Mouse (Mus musculus): ENCODE measurements at regions not wholly inside any gene's neighbourhood (a gene's known extent, or its start where the extent isn't known, plus 50 kb on each side); places are given as distances from the start of the nearest gene placed in this dataset.

- no peak for DNase-seq (ENCODE audit: low read depth)
Observed at GRCm38 (mm10) chrX:12373670-12374069, 213.5 kb upstream of the Bcor start.

DNA sequence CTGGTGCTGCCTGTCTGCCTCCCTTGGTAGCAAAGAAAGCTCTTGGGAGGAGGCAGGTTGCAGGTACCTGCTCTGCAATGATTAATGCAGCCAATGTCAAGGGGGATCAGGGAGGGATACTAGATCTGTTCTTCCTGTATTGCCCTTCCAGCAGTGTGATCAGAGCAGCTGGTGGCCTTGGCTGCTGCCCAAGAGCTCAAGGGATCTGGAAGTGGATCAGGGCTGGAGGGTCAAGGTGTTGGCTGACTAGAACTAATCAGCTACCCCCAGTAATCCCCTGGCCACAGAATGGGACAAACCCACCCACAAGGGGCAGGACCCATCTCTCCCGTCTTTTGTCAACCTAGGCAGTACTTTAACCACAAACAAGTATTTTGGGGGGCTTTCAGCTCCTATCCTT is 211.8 kb upstream of the Atp6ap2 start:
- DNase-seq (ENCODE audit: low read depth): no peak

DNA sequence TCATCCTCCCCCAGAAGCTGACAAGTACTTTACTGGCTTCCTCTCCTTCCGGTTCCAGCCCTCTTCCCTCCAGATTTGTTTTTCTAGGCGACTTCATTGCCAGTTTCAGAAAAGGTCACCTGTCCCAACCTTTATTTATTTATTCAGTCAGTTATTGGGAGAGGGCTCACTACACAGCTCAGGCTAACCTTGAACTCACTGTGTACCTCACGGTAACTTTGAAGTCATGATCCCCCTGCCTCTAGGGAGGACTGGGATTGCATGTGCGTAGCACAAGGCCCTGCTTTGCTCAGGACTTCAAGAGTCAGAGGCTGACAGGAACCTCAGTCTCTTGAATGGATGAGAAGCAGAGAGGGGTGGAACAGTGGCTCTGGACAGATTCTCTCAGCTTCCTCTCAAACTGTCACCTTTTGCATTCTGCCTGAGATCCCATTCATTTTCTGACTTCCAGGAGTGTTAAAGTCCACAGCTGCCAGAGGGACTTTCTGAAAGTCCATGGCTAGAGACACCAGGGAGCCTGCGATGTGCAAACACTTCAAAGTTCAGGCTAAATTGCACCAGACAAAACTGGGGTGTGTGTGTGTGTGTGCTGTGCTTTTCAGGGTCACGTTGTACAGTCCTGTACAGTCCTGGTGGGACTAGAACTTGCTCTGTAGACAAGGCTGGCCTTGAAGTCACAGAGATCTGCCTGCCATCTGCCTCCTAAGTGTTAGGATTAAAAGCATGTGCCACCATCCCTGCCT is 211.2 kb upstream of the Atp6ap2 start:
- no peak for DNase-seq (ENCODE audit: low read depth)

GRCm38 (mm10) chrX:12377441-12377840 is 210.2 kb upstream of the Atp6ap2 start:
- DNase-seq (ENCODE audit: low read depth): no peak

GRCm38 (mm10) chrX:12392145-12392825 is 195.3 kb upstream of the Atp6ap2 start:
- no peak for DNase-seq (ENCODE audit: low read depth)

GRCm38 (mm10) chrX:12409319-12409718 is 178.3 kb upstream of the Atp6ap2 start:
- no peak for DNase-seq (ENCODE audit: low read depth)

DNA sequence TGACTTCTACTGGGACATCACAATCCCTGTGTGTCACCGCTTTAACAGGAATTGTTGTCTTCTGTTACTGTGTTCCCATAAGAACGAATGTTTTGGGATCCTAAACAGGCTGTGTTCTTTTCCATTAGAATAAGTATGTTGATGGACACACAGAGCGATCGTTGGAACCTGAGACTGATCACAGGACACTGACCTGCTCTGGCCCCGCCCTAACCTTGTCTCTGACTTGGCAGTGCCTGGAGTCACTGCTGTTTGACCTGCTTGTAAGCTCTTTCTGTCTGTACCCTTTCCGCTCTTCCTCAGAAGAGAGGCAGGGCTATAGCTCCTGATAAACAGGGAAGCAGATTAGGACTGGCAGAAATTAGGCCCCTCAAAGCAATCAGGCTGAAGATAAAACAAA is 162.0 kb upstream of the Atp6ap2 start:
- no peak for DNase-seq (ENCODE audit: low read depth)

- no peak for DNase-seq (ENCODE audit: low read depth)
Observed at GRCm38 (mm10) chrX:12426664-12427063, 160.9 kb upstream of the Atp6ap2 start.

DNA sequence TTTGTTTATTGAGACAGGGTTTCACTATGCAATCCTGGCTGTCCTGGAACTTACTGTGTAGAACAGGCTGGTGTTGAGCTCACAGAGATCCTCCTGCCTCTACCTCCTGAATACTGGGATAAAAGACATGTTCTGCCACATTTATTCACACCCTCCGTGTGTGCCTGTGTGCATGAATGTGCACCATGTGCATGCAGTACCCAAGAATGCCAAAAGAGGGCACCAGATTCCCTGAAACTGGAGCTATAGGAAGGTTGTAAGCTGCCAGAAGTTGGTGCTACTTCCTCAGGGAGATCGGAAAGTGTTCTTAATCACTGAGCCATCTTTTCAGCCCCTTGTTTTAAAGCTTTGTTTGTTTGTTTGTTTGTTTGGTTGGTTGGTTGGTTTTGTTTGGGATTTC is 155.3 kb upstream of the Atp6ap2 start:
- no peak for DNase-seq (ENCODE audit: low read depth)

GRCm38 (mm10) chrX:12435656-12436055 is 151.9 kb upstream of the Atp6ap2 start:
- no peak for DNase-seq (ENCODE audit: low read depth)

DNA sequence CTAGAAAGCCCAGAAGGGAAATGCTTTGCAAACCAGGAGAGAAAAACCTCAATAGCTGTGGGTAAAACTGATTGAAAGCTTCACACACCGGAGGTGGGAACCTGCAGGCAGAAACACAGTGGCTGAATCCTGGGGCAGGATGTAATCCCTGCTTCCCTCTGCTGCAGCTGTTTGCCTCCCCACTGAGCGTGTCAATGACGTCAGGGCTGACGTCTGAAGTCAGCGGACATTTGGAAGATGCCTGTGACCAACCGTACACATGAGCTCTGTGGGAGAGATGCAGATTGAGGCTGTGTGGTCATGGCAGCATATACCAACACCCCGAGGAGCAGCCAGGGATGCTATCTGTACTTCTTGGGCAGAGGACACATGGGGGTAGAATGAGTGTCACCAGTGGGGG is 151.5 kb upstream of the Atp6ap2 start:
- no peak for DNase-seq (ENCODE audit: low read depth)

DNA sequence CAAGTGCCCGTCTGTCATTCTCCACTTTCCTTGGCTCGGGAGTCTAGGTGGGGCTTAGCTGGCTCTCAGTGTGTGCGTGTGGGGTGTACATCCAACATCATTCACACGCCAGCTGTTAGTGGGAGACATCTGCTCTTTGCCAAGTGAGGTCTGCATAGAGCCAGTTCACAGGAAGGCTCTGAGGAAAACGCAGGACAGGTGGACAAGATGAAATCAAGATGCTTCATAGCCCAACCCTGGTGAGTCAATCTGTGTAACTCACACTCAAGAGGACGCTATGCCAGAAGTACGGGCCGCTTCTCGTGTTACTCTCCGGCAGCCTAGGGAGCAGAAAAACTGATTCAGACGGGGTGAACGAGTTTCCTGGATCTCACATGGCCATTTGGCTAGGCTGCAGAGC is 148.2 kb upstream of the Atp6ap2 start:
- DNase-seq (ENCODE audit: low read depth): no peak

- DNase-seq (ENCODE audit: low read depth): no peak
Observed at GRCm38 (mm10) chrX:12443794-12444193, 143.8 kb upstream of the Atp6ap2 start.

DNA sequence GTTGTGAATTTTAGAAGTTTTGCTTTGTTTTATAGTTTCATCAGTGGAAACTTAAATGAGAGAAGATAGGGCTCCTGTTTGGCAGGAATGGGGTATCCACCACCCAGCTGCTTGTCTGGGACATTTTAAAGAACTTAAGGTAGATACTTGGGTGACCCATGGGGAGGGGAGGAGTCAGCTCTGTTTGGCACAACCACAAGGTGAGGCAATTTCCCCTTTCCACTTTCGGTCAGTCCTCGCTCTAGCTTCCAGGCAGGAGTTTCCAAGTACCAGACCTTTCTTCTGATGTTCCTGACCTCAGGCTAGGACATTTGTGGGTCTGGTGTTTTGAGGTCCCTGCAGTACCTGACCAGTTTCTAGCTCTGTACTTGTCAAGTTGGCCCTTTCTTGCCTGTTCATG is 142.5 kb upstream of the Atp6ap2 start:
- DNase-seq (ENCODE audit: low read depth): no peak

DNA sequence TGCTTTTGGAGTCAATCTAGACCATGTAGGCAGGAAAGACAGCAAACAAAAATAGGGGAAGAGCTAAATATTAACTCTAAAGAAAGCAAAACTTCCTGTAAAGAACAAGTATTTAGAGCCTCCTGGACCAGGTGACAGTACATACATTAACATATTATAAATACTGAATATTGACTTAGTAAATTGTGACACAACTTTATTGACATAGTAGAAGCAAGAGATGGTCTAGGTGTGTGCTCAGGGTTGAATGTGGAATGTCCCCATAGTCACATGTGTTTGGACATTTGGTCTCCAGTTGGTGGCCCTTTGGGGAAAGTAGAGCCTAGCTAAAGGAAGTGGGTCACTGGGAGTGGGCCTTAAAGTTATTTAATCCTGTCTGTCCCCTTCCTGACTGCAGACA is 139.6 kb upstream of the Atp6ap2 start:
- DNase-seq (ENCODE audit: low read depth): no peak

DNA sequence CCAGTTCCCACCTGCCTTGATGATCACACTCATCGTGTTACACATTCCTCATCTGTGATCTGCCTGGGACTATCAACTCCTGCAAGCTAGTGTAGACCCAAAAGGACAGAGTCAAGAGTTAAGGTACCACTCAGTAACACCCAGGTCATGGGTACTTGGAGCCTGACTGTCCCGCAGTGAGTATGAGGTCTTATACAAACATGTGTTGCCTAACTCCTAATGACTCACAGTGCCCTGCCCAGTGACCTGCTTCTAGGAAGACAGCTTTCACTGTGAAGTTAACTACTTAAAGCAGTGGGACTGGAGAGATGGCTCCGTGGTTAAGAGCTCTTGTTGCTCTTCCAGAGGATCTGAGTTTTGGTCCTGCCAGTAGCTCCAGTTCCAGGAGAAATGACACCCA is 137.9 kb upstream of the Atp6ap2 start:
- no peak for DNase-seq (ENCODE audit: low read depth)

DNA sequence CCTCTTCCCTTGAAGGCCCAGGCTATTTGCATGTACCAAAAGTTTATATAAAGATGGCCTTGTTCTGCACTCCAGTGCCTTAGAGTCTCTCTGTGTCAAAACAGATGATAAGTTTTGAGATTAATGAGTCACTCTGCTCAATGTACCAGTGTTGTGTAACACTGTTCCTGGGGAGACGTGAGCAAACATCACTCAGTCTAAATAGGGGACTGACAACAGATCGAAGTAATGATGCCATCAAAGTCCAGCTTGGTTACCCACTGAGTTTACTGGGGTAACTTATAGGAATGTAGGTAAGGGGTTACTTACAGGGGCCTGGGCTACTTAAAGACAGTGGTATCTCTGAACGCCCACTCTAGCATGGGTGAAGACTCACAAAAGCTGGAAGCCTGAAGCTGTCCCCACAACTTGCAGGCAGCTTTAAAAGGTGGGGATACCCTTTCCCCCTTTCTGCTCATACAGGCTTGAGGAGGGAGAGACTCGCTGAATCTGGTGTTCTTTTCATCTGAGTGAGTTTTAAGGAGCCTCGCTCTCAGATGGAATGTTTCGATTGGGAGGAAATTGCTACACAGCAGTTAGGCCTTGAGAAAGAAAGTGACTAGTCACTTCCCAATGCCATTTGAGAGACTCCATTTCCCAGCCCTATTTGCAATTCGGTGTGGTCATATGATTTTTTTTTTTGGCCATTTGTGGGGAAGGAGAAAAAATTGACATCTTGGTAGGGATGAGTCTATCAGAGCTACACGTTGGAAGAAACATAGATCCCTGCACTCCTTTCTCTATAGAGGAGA is 134.4 kb upstream of the Atp6ap2 start:
- DNase-seq (ENCODE audit: low read depth): no peak

- DNase-seq (ENCODE audit: low read depth): no peak
Observed at GRCm38 (mm10) chrX:12461657-12462056, 125.9 kb upstream of the Atp6ap2 start.

DNA sequence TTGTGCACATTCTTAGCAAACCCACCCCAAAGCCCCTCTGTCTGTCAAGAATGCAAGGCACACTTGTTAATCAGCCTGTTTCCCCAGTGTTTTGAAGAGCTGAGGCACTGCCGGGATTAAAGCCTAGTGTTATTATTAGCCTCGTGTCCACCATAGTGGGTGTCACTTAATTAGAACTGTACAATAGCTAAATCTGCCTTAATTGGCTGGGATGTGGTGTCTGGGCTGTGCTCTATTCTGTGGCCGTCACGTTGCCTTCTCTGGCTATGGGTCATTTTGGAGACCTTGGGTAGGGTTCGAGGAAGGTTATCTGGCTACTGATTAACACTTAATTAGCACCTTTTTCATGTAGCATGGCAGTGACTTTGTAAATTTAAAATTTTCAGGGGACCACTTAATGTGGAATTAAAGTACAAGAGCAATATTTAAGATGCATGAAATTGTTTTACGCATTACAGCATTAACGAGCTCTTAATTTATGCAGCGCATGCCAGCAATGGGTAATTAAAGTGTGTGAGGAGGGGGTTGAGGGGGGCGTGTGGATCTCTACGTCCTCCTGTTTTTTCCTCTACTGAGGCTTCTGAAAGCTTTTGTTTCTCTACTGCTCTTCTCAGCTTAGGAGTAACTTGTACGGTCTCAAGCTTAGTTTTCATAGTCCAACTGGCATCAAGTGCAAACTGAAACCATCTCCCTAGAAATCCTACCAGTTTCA is 124.5 kb upstream of the Atp6ap2 start:
- no peak for DNase-seq (ENCODE audit: low read depth)

DNA sequence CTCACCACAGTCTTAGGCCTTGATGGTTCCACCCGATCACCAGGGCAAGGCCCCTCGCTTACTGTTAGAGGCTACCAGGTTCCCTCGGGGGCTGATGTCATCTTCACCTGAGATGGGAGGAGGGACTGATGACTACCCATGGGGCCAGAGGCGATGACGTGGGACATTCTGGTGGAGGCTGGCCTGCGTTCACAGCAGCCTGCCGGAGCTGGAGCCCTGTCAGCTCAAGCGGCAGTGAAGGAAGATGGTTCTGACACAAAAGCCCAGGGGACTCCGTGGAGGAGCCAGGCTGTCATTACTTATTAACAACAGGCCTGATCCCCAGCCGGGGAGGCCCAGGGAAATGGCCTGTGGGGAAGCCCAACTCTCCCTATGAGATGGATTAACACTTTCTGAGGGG is 121.3 kb upstream of the Atp6ap2 start:
- no peak for DNase-seq (ENCODE audit: low read depth)

DNA sequence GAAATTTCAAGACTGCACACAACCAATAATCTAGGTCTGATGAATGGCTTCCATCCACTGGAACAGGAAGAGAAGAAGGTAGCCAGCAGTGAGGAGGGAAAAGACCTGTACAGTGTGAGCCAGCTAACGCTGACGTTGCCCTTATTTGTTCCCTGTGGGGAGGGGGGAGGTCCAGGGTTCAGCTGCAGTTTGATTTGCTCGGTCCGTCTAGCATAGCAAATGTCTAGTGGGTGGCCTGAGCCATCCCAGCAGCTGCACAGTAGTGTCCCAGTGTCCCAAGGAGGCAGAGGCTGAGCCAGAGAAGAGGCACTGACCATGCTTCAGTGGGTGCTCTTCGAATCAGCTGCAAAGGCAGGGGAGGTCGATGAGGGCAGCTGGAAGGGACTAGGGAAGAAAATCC is 120.7 kb upstream of the Atp6ap2 start:
- DNase-seq (ENCODE audit: low read depth): no peak

DNA sequence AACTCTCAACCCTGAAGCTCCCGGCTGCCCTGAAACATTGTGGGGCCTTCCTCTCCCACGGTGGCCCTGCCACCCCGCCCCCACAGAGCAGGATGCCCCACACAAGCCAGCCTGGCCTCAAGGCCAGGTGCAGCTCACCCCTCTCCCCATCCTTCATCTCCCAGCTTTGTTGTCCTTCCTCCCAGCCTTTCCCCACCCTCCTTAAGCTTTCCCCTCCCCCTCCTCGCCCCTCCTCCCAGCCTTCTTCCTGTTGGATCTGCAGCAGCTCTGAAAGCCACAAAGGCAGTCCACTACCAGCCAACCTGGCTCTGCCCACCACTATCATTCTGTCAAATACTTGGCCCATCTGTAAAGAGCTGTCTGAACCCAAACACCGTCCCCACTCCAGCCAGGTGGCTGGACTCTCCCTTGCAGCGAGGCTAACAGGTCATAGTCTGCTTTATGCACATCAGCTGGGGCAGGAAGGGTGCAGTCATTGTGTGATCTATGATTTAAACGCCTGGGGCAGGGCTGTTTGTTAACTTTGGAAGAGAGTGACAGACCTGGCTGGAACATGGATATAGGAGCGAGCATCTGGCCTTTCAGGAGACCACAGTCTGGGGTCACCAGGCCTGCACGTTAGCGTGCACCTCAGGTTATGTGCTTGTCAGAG is 119.9 kb upstream of the Atp6ap2 start:
- no peak for DNase-seq (ENCODE audit: low read depth)

Data from gonadal fat pad, adult 2 months (tissue).